ENCODE assay signal across 14 mouse cellular contexts in the genomic region with DNA sequence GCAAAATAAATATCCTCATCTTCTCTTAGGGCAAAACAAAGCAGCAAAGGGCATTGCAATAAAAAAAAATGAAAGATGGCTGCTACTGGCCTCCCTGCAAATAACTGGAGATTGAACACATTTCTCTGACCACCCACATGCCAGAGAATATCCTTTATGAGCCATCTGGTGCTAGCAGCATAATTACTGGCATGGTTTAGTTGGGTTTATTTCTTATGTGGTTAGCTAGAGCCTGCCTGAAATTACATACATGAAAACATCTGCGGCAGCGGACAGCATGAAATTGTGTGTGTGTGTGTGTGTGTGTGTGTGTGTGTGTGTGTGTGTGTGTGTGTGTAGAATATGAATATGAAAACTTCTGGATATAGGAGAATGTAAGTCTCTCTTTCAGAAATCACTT.
DNase-seq lines count a peak whose midpoint lies in the region; ATAC-seq and TF ChIP-seq lines count a peak whose summit lies in the region.
"Had no signal": no experiment of that assay in that cellular context is flagged by ENCODE, and none has a peak within 500 bp of the region (broad histone marks: within the 10 kb centered on the region; RNA-seq: fewer than 3 reads in every experiment).

No protein-coding gene starts in this region.

- peak; percentile 48 for DNase-seq in forebrain, embryonic 14.5 days (ENCODE audit: low spot score)
- no peak for DNase-seq in forebrain, embryonic 11.5 days (ENCODE audit: low spot score)
- DNase-seq in midbrain, postnatal 0 days (ENCODE audit: low spot score), result peak; percentile 45
- DNase-seq in hindbrain, postnatal 0 days (ENCODE audit: low spot score), result peak; percentile 31
- no peak for DNase-seq in gastrocnemius, postnatal 25 days
- DNase-seq in spleen, postnatal 14 days (ENCODE audit: low spot score in 2 of 2), result no peak
- DNase-seq: cerebellum, postnatal 36 days; heart, adult 11 months; heart, postnatal 10 days; liver, embryonic 13.5 days had no signal

- no peak for TF ChIP-seq CTCF in midbrain, postnatal 0 days (IDR thresholded peaks at IDR 0.05)
- no peak for TF ChIP-seq CTCF in hindbrain, postnatal 0 days (IDR thresholded peaks at IDR 0.05; ENCODE audit: low read depth)

- no peaks in the 10 kb centered on the region for H3K9me3 ChIP-seq in forebrain, embryonic 14.5 days (replicated peaks; ENCODE audit: control insufficient read depth, low read length)
- H3K9me3 ChIP-seq in forebrain, embryonic 11.5 days (ENCODE audit: control insufficient read depth, low read length), result no peaks in the 10 kb centered on the region
- no peaks in the 10 kb centered on the region for H3K9me3 ChIP-seq in midbrain, postnatal 0 days (ENCODE audit: low read length)
- H3K9me3 ChIP-seq in midbrain, embryonic 13.5 days, result no peaks in the 10 kb centered on the region
- no peaks in the 10 kb centered on the region for H3K9me3 ChIP-seq in hindbrain, postnatal 0 days (ENCODE audit: low read length)
- H3K9me3 ChIP-seq in neural tube, embryonic 14.5 days (ENCODE audit: control insufficient read depth, low read length), result no peaks in the 10 kb centered on the region
- H3K9me3 ChIP-seq: liver, embryonic 13.5 days had no signal

- 92% methylated on average over 2 of the region's 2 CpGs for WGBS in forebrain, embryonic 14.5 days
- WGBS in forebrain, embryonic 11.5 days, result 97% methylated on average over 2 of the region's 2 CpGs
- WGBS in midbrain, postnatal 0 days, result 63% methylated on average over 2 of the region's 2 CpGs
- WGBS in midbrain, embryonic 13.5 days, result 86% methylated on average over 2 of the region's 2 CpGs
- WGBS in hindbrain, postnatal 0 days, result 61% methylated on average over 2 of the region's 2 CpGs
- WGBS in neural tube, embryonic 14.5 days, result 24% methylated on average over 2 of the region's 2 CpGs

- H3K9ac ChIP-seq in forebrain, embryonic 14.5 days (ENCODE audit: low read length), result no peak overlapping the region
- no peak overlapping the region for H3K9ac ChIP-seq in forebrain, embryonic 11.5 days (ENCODE audit: low read length)
- no peak overlapping the region for H3K9ac ChIP-seq in midbrain, postnatal 0 days (replicated peaks; ENCODE audit: low read length, poor library complexity, severe bottlenecking)
- no peak overlapping the region for H3K9ac ChIP-seq in midbrain, embryonic 13.5 days (replicated peaks)
- no peak overlapping the region for H3K9ac ChIP-seq in hindbrain, postnatal 0 days (replicated peaks; ENCODE audit: low read length)
- no peak overlapping the region for H3K9ac ChIP-seq in neural tube, embryonic 14.5 days (replicated peaks; ENCODE audit: low read depth, low read length)
- H3K9ac ChIP-seq: liver, embryonic 13.5 days had no signal

- H3K27ac ChIP-seq in forebrain, embryonic 14.5 days (ENCODE audit: low read depth, low read length), result no peak overlapping the region
- no peak overlapping the region for H3K27ac ChIP-seq in forebrain, embryonic 11.5 days (ENCODE audit: low read depth, low read length)
- no peak overlapping the region for H3K27ac ChIP-seq in midbrain, postnatal 0 days (ENCODE audit: low read depth, low read length)
- H3K27ac ChIP-seq in midbrain, embryonic 13.5 days, result no peak overlapping the region
- no peak overlapping the region for H3K27ac ChIP-seq in hindbrain, postnatal 0 days
- peak overlapping the region; percentile 55 for H3K27ac ChIP-seq in neural tube, embryonic 14.5 days (ENCODE audit: low read depth, low read length)
- H3K27ac ChIP-seq: liver, embryonic 13.5 days; macrophage had no signal

- ATAC-seq in forebrain, embryonic 14.5 days, result peak; percentile 48; the same call in 1 of the 2 replicates
- ATAC-seq in forebrain, embryonic 11.5 days (replicated peaks; ENCODE audit: low FRiP score), result no peak
- ATAC-seq in midbrain, postnatal 0 days (ENCODE audit: low FRiP score), result no peak
- ATAC-seq in midbrain, embryonic 13.5 days, result no peak
- ATAC-seq in hindbrain, postnatal 0 days, result 0 out of 2 replicates have a peak, but pooled peaks have one; percentile 51
- ATAC-seq in neural tube, embryonic 14.5 days (ENCODE audit: low read depth), result peak; percentile 60; the same call in 1 of the 2 replicates
- ATAC-seq: intestine, embryonic 16.5 days had no signal

- no peaks in the 10 kb centered on the region for H3K4me1 ChIP-seq in forebrain, embryonic 14.5 days (ENCODE audit: control insufficient read depth, insufficient read depth, low read length)
- no peaks in the 10 kb centered on the region for H3K4me1 ChIP-seq in forebrain, embryonic 11.5 days (replicated peaks; ENCODE audit: control insufficient read depth, insufficient read depth, low read length)
- H3K4me1 ChIP-seq in midbrain, postnatal 0 days (ENCODE audit: insufficient read depth, low read length), result no peaks in the 10 kb centered on the region
- H3K4me1 ChIP-seq in midbrain, embryonic 13.5 days (replicated peaks), result 0 out of 2 replicates have a peak, but pooled peaks cover 2% of the 10 kb centered on the region
- H3K4me1 ChIP-seq in hindbrain, postnatal 0 days (ENCODE audit: insufficient read depth, low read length), result no peaks in the 10 kb centered on the region
- no peaks in the 10 kb centered on the region for H3K4me1 ChIP-seq in neural tube, embryonic 14.5 days (ENCODE audit: control insufficient read depth, insufficient read depth, low read length)
- H3K4me1 ChIP-seq: liver, embryonic 13.5 days had no signal

- H3K4me3 ChIP-seq in forebrain, embryonic 14.5 days (ENCODE audit: low read depth, low read length), result no peak overlapping the region
- H3K4me3 ChIP-seq in forebrain, embryonic 11.5 days (ENCODE audit: low read depth, low read length), result no peak overlapping the region
- H3K4me3 ChIP-seq in midbrain, postnatal 0 days (ENCODE audit: low read depth, low read length), result no peak overlapping the region
- no peak overlapping the region for H3K4me3 ChIP-seq in midbrain, embryonic 13.5 days (replicated peaks)
- H3K4me3 ChIP-seq in hindbrain, postnatal 0 days (ENCODE audit: low read length), result no peak overlapping the region
- no peak overlapping the region for H3K4me3 ChIP-seq in neural tube, embryonic 14.5 days (ENCODE audit: low read depth, low read length)
- H3K4me3 ChIP-seq: liver, embryonic 13.5 days had no signal

- H3K4me2 ChIP-seq in forebrain, embryonic 14.5 days (ENCODE audit: low read length), result no peak overlapping the region
- H3K4me2 ChIP-seq in forebrain, embryonic 11.5 days (ENCODE audit: low read depth, low read length, severe bottlenecking), result no peak overlapping the region
- no peak overlapping the region for H3K4me2 ChIP-seq in midbrain, postnatal 0 days (ENCODE audit: low read depth, low read length, poor library complexity, severe bottlenecking)
- H3K4me2 ChIP-seq in midbrain, embryonic 13.5 days (replicated peaks), result no peak overlapping the region
- no peak overlapping the region for H3K4me2 ChIP-seq in hindbrain, postnatal 0 days (ENCODE audit: low read depth, low read length)
- no peak overlapping the region for H3K4me2 ChIP-seq in neural tube, embryonic 14.5 days (ENCODE audit: low read depth, low read length)
- H3K4me2 ChIP-seq: liver, embryonic 13.5 days had no signal

- H3K27me3 ChIP-seq in forebrain, embryonic 14.5 days (replicated peaks; ENCODE audit: control insufficient read depth, insufficient read depth, low read length), result no peaks in the 10 kb centered on the region
- no peaks in the 10 kb centered on the region for H3K27me3 ChIP-seq in forebrain, embryonic 11.5 days (ENCODE audit: control insufficient read depth, insufficient read depth, low read length)
- H3K27me3 ChIP-seq in midbrain, postnatal 0 days (ENCODE audit: insufficient read depth, low read length), result no peaks in the 10 kb centered on the region
- H3K27me3 ChIP-seq in midbrain, embryonic 13.5 days, result no peaks in the 10 kb centered on the region
- no peaks in the 10 kb centered on the region for H3K27me3 ChIP-seq in hindbrain, postnatal 0 days (ENCODE audit: insufficient read depth, low read length)
- H3K27me3 ChIP-seq in neural tube, embryonic 14.5 days (ENCODE audit: control insufficient read depth, insufficient read depth, low read length), result no peaks in the 10 kb centered on the region
- H3K27me3 ChIP-seq: liver, embryonic 13.5 days had no signal

- H3K36me3 ChIP-seq in forebrain, embryonic 14.5 days (ENCODE audit: control insufficient read depth, insufficient read depth, low read length), result no peaks in the 10 kb centered on the region
- no peaks in the 10 kb centered on the region for H3K36me3 ChIP-seq in forebrain, embryonic 11.5 days (ENCODE audit: control insufficient read depth, insufficient read depth, low read length)
- no peaks in the 10 kb centered on the region for H3K36me3 ChIP-seq in midbrain, postnatal 0 days (ENCODE audit: insufficient read depth, low read length)
- H3K36me3 ChIP-seq in midbrain, embryonic 13.5 days, result no peaks in the 10 kb centered on the region
- H3K36me3 ChIP-seq in hindbrain, postnatal 0 days (ENCODE audit: insufficient read depth, low read length), result no peaks in the 10 kb centered on the region
- H3K36me3 ChIP-seq in neural tube, embryonic 14.5 days (ENCODE audit: control insufficient read depth, insufficient read depth, low read length), result no peaks in the 10 kb centered on the region
- H3K36me3 ChIP-seq: liver, embryonic 13.5 days had no signal

Comparison
In these comparisons a context has a peak if more than half of its experiments do, and no peak if none do; other contexts are left out.
1. ATAC-seq: peak in forebrain, embryonic 14.5 days (single experiment), hindbrain, postnatal 0 days (single experiment) and neural tube, embryonic 14.5 days (single experiment); none in forebrain, embryonic 11.5 days (single experiment), midbrain, postnatal 0 days (single experiment) and midbrain, embryonic 13.5 days (single experiment).
2. DNase-seq: peak in forebrain, embryonic 14.5 days (single experiment), midbrain, postnatal 0 days (single experiment) and hindbrain, postnatal 0 days (single experiment); none in forebrain, embryonic 11.5 days (single experiment), gastrocnemius, postnatal 25 days (single experiment) and spleen, postnatal 14 days (0 of 2).